Mouse (Mus musculus) cerebellum, postnatal 36 days (tissue): ENCODE data around the gene Kif3b.

Experiments
- DNase-seq, 2 experiments: peaks; one replicate each; pipeline ENCODE4 v3.0.0; 2021 to 2022; ENCODE audit warnings: mixed read lengths in 2 of 2

Kif3b gene

DNA sequence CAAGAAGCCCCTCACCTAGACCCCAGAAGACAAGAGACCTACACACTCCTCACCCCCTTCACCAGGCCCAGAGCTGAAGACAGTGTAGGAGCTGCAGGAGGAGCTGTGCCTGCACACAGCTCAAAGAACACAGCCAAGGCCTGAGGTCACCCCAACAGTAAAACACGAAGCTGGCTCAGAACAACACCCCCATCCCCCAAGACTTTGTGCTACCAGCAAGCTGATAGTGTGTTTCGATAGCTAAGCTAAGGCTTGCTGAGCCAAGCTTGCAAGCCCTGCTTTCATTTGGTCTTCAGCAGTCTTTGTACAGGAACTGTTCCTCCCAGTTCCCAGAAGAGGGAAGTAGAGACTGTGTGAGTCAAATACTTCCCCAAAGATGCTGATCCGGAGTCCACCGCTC, 7.7 kb downstream of the Kif3b start:
- DNase-seq = no peak

DNA sequence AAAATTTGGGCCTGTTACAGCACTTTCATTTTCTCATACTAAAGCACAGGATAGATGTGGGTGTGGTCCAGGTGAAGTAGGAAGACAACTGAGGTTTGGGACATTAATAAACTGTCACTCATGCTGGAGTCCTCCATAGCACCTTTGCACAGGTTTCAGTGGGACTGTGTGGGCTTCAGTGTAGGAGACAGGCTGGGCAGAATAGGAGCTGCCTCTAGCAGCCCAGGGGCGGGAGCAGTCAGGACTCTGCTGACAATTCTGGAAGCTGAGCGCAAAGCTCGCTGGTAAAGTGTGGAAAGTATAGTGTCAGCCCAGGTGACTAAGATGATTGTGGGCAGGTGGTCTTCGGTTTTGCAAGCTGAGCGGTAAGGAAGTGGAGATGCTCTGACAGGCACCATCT, 9.9 kb downstream of the Kif3b start:
- DNase-seq = no peak

DNA sequence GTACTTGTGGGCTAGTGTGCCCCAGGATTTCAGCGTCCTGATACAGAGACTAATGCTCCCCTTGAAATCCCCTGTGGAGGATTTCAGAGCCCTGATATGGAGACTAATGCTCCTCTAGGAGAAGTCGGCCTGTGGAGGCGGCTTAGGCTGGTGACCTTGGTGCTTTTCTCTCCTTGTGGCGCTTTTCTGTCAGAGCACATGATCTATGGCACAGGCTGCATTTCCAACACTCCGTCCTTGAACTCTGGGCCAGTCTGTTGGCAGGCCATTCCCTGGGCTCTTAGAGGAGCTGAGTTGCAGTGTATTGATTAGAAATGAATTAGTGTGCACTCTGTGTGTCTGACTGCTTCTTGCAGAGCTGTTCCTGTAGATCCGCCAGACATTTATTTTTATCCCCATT, 14.0 kb downstream of the Kif3b start:
- DNase-seq = no peak

DNA sequence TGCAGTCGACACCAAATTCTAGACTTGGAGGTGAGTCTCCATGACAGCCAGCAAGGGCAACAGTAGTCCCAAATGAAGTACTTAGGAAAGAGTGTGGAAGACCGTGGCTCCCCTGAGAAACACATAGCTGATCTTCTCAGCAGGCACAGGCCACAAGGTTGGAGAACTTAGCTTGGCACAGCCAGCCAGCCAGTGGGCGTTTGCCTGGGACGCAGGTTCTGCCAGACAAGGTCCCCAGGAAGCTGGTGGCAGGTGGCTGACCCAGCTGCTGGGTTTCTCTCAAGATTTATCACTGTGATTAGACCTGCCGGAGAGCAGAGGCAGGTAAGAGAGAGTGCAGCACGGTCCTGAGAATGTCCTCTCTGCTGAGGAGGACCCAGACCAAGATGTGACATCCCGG, 17.4 kb downstream of the Kif3b start:
- DNase-seq = peak; percentile 23 to 37

DNA sequence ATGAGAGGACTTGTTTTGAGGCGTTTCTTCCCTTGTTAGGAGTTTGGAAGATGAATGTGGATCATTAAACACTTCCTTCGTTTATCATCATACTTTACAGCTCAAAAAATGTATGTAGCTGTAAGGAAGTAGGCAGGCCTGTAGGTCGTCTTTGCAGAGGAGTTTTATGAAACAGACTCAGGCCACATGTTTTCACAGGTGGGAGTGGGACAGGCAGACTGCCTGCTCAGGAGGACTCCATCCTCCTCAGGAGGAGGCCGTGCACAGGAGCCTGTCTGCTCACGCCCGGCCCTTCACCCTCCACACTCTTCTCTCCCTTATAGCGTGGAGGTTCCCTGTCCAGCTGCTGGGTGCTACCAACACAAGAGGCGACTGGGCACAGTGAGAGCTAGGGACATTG, 17.9 kb downstream of the Kif3b start:
- DNase-seq = no peak

DNA sequence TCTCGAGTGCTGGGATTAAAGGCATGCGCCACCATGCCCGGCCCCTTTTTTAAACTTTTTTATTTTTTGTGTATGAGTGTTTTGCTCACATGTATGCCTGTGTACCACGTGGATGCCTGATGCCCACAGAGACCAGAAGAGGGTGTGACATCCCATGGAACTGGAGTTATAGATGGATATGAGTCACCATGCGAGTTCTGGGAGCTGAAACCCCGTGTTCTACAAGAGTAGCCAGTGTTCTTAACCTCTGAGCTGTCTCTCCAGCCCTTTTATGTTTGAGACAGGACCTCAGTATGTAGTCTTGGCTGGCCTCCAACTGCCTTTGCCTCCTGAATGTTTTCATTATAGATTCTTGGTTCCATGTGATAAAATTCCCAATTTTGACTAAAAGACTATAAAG, 19.0 kb downstream of the Kif3b start:
- DNase-seq = peak in 1 of 2 experiments; percentile 22

DNA sequence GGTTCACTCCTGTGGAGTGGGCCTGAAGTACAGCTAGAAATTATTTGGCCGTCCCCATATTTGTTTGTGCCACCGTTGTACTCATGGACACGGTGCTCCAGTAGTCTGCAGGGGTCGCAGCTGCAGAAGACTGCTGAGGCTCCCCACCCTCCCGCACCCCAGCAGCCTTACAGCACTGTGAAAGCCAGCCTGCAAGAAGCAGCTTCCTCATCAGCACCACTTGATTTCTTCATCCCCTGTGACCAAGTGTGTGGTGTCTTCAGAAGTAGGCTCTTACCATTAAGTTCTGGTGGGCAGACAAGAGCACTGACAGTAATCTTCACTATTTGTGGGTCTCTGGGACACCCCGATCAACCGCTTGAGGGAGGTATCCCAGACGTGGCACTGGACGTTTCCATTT, 21.7 kb downstream of the Kif3b start:
- DNase-seq = no peak

DNA sequence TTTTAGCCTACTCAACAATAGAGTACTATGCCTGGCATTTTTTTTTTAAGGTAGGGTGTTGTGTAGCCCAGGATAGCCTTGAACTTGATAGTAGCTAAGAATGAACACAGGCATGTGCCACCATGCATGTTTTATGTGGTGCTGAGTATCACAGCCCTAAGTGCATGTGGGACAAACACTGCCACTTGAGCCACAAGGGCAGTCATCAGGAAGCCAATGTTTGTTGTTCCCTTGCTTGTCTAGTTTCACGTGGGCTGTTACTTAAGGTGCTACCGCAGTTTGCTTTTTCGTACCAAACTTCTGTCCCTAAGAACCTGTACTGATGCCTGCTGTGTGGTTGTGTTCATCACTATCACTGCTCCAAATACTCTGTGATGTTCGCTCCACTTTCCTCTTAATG, 27.2 kb downstream of the Kif3b start:
- DNase-seq = no peak

DNA sequence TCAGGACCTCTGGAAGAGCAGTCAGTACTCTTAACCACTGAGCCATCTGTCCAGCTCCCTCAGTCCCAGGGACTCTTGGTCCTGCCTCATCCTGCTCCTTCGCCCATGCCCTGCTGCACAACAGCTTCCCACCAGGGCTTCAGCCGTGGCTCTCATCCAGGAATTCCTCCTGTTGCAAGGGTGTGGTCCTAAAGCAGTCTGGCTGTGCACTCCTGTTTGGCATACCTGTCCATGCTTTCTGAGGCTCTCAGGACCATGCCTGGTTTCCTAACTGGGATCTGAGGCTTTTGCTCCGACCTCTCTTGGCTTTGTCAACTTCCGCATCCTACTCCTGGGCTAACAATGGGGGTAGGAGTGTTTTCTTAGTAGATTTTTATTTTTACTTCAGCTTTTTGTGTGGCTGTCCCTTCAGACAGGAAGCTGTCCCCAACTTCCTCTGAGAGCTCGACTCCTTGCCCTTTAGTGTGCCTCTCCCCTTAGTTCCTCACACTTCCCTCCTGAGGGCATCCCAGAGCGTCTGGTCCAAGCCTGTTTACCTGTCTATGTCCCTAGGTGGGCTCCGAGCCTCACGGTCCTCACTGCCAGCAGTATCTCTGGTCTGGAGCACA, 27.9 kb downstream of the Kif3b start:
- no peak for DNase-seq

DNA sequence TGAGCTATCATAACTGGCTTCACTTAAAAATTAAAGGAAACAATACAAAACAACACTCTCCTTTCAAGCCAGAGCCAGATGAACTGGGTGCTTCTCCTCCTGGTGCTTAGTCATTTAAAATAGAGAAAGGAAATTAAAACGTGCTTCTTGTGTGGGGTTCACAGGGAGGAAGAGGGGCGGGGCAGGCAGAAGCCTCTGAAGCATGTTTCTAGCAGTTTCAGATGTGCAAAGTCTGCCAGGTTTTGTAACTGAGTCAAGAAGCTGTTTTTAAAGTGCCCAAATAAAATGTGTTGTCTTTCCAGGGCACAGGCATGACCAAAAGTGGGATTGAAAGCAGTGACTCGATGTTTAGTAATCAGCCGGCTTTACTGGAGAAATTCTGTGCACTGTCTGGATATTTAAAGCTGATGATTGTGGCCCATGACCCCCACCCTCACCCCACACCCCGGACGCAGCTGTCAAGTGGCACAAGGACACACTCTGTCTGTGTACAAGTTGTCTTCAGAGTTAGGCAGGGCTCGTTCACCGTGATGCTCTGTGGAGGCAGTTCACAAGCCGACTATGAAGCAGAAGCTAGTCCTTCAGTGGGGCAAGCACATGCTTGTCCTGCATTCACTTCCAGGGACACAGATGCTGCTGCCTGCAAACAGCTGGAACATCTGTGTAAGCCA, 34.6 kb downstream of the Kif3b start:
- DNase-seq = no peak

DNA sequence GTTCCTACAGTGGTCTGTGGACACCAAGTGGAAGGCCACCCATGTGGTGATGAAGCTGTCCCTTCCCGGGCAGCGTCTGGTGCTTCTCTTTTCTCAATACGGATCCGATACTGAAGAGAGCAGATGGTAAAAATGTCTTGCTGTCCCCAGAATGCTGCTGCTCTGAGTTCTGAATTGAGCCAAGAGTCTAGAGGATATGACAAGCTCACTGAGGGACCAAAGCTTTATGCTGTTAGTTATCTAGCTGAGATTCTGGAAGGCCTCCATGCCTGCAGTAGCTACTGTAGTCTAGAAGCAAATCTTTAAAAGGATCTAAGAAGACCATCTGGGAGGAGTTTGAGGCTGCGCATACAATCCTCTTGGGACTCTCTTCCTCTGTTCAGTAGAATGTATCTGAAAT, 41.1 kb downstream of the Kif3b start:
- peak; percentile 22 to 37 for DNase-seq

DNA sequence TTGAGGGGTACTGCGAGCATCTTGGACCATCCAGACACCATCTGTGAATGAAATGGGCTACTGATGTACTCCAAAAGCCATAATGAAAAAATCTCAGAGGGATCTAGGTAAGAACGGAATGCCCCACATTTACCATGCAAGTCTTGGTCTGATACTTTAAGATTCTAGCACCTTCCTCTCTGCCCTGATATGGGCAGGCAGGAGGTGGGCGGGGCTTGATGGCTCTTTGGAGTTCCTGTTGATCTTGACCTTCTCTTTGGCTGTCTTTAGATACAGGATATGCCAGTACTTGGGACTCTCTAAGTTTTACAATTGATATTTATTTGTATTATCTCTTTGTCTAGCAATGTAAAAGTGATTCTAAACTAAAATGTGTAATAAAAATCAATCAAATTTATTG, 41.8 kb downstream of the Kif3b start:
- no peak for DNase-seq

DNA sequence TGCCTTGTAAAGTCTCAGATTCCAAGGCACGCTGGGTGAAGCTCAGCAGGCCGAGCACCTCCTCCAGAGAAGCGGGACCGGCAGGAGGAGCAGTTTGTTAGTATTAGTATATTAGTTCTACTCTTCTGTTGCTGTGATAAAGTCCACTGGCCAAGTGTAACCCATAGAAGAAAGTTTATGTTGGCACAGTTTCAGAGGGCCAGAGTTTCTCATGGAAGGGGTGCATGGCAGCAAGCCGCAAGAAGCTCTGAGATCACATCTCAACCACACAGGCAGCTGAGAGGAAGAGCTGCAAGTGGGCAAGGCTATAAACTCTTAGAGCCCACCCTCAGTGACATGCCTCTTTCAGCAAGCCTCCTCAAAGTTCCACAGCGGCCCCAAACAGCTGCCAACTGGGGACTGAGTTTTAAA, 42.6 kb downstream of the Kif3b start:
- DNase-seq = no peak

DNA sequence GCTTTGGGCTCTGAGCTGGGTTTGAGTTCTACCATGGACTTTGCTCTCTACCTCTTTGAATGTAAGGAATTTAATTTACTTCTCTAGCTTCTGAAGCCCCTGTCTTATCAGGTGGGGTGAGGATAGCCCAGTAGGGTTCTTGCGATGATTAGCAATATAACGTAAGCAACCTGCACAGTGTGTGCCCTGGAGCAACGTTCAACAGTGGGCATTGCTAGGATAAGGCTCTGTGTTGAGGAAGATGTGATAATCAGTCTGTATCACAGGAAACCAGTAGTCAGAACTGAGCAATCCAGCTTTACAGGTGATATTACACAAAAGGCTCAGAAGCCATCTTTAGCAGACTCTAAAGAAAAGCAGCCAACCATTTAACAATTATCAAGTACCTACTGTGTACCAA, 43.1 kb downstream of the Kif3b start:
- no peak for DNase-seq

DNA sequence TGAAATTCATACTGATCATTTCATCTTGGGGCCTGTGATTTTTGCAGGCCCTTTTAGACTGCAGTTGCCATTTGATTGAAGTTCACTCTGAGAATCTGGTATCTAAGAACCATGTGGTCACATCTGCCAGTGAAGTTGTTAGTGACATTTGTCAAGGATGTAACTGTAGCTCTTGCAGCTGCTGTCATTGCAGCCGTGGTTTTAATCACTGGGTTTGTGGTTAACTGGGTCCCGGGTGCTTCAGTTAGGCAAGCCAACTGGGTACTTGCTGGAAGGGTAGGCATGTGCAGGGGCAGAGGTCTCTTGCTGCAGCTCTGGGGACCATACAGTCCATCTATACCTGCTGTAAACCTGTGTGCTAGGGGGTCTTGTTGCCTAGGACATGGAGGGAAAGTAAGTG, 44.9 kb downstream of the Kif3b start:
- no peak for DNase-seq

DNA sequence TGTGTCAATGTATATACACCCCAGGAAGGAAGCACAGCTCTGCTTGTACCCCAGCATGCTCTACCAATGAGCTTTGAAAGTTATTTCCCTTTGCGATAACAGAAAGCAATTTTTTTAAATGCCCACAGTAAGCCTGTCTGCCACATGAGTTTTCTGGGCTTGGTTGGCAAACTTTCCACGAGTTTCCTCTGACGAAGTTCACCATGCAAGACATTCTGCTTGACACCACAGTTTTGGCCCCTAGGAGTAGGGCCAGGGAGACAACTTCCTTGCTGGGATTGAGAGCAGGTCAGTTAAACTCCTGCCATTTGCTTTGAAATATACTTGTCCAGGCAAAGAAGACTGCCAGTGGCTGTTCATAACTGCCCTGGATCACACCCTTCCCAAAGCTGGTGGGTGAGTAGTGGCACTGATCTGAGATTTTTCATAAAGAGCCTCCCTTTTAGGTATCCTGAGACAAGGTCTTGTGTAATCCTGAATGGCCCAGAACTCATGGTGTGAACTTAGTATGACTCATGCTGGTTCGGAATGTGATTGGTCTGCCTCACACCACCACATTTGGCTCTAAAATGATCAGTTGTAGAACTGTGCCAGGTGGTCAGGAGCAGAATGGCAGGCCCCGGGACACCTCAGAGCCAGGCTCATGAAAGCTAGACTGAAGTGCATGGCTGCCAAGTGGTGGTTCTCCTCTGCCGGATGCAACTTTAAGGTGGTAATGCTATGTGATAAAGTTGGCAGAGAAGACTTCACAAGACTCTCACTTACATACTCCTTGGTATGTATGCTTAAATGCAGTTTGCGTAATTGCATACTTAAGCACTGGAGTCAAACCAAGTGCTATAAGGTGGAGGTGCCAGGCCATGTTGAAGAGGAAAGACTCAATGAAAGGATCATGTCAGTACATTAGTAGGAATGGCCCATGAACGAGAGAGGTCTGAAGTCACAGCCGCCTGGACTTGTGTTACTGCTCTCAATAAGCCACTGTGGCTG, 47.4 kb downstream of the Kif3b start:
- DNase-seq = no peak

DNA sequence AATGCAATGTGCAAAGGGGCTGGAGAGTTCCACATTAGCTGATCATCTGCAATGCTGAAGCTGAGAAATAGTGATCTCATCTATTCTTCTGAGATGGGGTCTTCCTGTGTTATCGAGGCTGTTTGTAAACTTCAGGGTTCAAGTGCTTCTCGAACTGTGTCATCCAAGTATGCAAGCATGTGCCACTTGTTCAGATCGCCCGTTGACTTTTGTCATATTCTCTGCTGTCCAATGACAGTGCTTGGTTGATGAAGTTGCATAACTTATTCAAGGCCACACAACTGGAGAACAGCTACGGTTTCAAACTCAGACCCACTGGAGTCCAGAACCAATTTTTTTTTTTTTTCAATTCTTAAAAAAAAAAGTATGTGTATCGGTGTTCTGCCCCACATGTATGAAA, 51.0 kb downstream of the Kif3b start:
- no peak for DNase-seq

DNA sequence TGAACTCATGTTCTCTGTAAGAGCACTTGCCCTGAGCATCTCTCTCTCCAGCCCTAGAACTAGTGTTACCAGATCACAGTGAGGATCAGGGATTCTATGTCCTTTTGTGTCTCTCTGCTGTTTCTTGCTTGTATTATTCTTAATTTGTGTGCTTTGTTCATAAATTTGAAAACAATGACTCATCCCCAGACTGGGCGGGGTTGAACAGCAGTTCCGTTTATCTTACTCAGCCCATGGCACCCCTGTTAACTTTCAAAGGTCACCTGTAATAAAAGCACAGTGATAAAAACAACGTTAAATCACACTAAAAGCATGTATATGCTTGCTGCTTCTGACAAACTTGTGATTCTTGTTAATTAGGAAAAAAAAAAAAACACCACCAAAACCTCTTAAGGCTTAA, 51.4 kb downstream of the Kif3b start:
- DNase-seq = no peak

DNA sequence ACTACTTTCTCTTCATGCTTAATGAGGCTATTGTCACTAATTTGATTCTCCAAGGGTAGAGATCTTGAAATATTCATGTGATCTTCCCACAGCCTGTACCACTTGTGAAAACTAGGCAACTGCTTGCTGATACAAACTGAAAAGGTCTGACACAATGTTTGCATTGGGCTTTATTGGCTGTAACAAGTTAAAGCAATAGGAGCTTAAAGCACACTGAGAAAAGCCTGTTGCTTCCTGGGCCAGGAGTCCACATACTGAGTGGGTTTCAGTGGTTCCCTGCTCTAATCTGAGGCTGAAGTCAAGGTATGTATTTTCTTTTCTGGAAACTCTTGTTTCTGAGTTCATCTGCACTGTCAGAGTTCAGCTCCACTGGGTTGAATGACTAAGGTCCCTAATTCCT, 52.0 kb downstream of the Kif3b start:
- no peak for DNase-seq

DNA sequence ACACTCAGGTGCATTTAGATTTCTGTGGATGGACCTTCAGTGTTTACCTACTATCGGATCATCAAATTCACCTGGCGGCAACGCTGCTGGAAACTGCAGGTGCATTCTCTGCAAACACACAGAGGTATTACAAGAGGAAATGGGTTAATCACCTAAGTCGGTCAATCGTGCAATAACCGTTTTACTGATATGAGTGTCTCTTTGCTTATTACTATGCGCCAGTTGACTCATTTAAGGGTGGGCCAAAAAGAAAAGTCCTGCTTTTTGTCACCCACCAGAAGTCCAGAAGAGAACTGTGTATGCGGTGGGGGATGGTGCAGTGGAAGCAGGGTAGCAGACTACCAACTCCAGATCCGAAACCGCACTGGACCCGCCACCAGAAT, 53.8 kb downstream of the Kif3b start:
- DNase-seq = no peak

DNA sequence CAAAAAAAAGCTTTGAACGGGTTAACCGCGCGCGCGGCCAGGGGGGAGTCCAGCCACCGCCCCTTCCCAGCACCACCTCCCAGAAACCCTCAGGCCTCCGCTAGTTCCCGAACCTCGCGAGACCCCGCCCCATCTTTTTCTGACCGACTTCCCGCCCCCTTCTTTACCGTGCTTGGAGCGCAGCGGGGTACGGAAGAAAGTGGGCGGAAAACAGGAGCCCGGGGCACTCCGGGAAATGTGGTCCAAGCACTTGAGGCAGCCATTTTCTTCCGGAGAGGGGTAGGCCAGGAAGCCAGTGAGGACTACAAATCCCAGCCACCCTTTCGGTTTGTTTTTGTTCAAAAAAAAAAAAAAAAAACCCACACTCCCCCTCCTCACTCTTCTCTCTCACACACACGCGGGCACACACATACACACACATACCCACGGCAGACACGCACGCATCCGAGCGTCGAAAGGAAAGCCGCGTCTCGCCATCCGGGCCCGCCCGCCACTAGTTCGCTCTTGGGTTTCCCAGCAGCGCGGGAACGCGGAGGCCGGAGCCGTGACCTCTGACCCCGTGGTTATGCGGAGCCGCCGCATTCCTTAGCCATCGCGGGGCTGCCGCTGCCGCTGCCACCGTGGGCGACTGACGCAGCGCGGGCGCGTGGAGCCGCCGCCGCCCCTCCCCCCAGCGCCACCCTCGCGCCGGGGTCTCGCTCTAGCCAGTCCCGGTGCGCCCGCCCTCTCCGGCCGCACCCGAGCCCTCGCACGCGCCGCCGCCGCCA, 54.4 kb downstream of the Kif3b start, which contains the start of gene Asxl1:
Gene Asxl1 (plus strand): TSS at position 376 of the 767 bp plus-strand sequence.
- peak; percentile 91 to 94 for DNase-seq

DNA sequence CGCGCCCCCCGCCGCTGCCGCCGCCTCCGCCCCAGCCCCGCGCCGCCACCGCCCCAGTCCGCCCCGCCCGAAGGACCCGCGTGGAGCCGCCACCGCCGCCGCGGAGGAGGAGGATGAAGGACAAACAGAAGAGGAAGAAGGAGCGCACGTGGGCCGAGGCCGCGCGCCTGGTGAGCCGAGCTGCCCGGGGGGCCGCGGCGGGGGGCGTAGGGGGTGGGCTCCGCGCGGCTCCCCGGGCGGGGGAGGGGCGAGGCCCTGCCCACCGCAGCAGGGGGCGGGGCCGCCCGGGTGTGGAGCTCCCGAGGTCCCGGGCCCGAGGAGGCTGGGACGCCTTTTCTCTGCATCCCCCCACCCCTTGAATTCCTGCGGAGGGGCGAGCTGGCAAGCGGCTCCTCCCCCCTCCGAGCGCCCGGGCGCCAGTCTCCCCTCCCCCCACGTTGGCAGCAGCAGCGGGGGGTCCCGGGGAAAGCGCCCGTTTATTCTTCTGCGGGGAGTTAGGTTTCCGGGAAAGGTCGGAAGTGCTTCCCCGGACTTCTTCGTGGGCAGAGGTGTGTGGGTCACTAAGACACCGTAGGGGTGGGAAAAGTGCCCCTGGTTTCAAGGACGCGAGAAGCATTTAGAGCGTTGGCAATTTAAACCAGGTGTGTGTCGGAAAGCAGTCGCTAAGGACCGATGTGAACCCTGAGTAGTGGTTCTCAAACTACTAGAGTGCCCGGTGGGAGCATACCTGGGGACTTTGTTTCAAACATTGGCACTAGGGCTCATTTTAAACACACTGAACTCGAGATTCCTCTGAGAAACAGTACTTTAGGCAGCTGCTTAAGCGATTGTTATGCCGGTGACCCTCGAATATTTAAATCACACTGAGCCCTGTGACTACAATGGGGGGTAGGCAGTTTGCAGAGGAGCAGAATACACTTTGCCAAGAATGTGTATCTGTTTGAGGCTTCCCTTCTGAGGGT, 55.3 kb downstream of the Kif3b start:
- peak; percentile 44 to 56 for DNase-seq
